Mouse (Mus musculus) spleen, postnatal 10 days (tissue): ENCODE measurements around the gene H2-T23.
"Not testable (repeated sequence)": the region's sequence is repeated elsewhere in the genome, so short reads cannot be mapped to it uniquely, and the experiment has no call there.

Experiments
- DNase-seq, 2 experiments: peaks; one replicate each; pipeline ENCODE4 v3.0.0; 2021 to 2022; ENCODE audit warnings: low spot score in 2 of 2

The H2-T23 gene

DNA sequence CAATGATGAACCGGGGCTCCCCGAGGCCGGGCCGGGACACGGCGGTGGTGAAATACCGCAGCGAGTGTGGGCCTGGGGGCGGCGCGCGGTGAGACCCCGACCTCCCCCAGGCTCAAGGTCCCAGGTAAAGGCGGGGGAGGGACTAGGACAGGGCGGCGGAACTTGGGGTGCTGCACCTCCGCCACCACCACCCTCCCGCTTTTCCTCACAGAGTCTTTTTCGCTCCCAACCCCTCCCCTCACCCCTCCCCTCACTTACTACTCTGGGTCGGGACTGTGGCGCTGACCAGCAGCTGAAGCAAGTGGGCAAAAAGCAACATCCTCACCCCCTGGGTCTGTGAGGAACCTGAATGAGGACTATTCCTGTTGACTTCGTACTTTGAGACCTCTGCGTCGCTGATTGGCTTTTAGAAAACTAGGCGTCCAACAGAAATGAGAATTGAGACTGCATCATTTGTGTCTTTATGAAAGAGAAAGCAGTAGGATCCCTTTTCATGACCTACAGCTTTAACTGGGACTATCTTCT lies at the start of gene H2-T23:
H2-T23 (minus strand) TSS at position 505 of the 525 bp plus-strand sequence.
- DNase-seq: peak in 1 of 2 experiments; percentile 76

DNA sequence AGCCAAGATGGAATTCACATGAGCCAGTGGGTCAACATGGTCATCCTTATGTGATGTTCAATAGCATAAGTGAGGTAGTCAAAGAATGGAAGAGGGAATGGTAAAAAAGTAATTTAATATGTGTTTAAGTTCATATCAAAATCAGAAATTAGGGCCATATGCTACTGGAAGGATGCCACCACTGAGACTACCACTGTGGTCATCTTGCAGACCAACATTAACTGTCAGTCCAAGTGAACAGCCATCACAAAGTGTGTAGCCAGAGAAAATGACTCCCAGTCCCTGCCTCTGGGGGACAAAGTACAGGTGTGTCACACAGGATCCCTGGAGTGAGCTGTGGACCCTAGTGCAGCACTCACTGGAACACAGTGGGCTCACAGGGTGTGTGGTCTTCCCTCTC lies 49.2 kb upstream of the H2-T23 start:
- DNase-seq: not testable (repeated sequence)

DNA sequence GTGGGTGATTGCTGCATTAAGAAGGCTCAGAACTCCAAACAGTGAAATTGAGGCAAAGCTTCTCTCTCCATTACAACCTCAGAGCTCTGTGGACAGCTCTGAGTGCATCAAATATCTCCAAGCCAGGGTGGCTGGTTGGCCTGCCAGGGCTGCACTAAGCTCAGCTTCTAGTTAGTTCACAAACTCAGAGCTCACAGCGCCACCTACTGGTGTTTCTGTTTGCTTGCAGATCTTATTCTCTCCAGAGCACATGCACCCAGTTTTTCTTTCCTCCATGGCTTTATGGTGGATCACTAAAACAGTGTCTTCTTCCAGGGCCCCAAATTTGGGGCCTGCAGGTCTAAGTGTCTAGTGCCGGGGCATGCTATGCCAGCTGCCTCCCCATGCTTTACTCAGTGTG lies 28.2 kb upstream of the H2-T23 start:
- peak; percentile 79 to 93 for DNase-seq

DNA sequence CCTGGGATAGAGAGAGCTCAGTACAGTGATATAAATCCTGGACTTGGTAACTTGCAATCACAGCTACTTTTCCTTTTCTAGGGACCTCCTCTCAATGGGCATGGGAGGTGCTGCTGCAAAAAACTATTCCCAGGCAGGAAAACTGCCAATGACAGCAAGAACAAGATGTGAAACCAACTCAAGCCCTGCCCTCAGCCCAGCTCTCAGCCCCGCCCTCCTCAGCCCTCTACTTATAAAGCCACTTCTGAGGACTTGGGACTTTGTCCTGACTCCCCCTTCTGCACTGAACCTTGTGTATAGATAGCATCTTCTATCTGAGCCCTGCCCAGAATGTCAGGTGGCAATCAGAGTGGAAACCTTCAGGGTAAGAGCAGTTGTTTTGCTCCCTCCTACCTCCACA lies 25.7 kb upstream of the H2-T23 start, which contains the start of gene Gm11127:
Gm11127 (minus strand) TSS at position 10 of the 400 bp plus-strand sequence.
- not testable (repeated sequence) for DNase-seq

DNA sequence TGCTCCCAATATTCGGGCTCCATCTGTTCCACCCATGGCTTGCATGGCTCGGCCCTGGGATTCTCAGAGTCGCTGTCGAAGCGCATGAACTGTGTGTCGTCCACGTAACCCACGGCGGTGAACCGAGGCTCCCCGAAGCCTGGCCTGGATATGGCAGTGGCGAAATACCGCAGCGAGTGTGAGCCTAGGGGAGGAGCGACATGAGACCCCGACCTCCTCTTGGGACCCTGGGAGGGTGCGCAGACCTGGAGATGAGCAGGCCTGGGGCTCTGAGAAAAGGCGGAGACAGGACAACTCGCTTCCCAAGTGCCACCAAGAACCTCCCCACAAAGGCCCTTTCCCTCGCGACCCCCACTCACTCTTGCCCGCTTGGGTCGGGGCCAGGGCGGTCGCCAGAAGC lies 25.3 kb upstream of the H2-T23 start:
- not testable (repeated sequence) for DNase-seq

DNA sequence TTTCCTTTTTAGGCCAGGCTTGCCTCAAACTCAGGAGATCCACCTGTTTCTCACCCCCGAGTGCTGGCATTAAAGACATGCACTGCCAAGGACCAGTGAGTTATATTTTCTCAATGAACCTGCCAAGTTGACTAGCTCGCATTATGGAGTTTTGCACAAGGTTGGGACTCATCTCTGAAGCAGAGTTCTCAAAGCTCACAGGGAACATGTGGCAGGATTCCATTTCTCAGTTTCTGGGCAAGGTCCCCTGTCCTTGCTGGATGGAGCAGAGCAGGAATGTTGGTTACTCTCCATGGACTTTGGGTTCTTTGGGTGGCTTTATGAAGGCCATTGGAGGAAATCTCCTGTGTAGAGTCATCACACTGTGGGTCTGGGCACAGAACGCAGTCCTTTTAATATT lies 10.6 kb upstream of the H2-T23 start:
- DNase-seq: no peak

DNA sequence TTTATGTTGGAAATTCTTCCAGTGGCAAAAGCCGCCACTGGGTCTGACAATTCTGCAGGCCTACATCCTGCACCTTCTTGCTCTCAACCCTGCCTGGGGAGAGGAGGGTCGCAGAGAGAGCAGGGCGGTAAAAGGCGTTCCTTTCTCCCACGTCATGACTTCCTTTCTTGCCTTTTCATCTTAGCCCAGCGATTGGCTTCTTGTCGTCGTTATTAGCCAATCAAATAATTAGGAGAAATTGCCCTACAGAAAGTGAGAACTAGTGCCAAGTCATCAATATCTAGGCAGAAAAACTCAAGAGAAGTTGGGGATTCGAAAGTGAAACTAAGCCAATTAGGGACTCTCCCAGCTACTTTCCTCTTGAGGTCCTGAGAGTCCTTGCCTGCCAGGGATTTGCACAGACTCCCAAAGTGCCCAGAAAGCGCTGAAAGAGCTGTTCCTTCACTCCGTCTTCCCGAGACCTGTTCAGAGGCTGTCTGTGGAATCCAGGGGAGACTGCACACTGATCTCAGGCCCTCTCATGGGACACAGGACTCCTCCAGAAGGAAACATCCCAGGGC lies 10.0 kb upstream of the H2-T23 start, which contains the start of the genes H2-T22 and Gm6034:
H2-T22 (minus strand) TSS at position 138 of the 560 bp plus-strand sequence.
Gm6034 (plus strand) TSS at position 352 of the 560 bp plus-strand sequence.
- peak; percentile 60 to 71 for DNase-seq

DNA sequence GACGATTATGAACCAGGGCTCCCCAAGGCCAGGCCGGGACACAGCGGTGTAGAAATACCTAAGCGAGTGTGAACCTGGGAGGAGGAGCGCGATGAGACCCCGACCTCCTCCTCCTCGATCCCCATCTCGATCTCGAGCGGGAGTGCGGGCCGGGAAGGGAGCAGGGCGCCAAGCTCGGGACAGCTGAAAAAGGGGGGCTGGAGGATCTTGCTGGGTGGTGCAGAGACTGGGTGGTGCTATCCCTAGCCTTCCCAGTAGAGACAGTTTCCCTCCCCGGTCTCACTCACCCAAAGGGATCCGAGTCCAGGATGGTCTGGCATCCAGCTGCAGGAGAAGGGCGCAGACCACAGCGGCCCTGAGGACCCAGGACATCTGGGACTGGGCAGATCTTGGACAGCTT lies 9.4 kb upstream of the H2-T23 start:
- DNase-seq: peak in 1 of 2 experiments; percentile 33

DNA sequence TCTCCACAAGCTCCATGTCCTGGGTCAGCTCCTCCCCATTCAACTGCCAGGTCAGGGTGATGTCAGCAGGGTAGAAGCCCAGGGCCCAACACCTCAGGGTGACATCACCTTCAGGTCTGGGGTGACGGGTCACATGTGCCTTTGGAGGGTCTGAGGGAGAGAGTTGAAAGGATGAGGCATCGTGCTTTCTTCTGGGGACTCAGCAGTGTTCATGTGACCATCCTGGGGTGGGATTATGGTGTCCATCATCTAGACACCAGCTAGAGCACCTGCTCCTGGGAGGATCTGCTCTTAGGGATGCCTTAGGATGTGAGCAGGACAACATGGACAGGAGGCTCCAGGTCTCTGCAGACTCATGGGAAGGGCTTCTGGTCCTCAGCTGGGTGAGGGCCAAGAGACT lies 7.9 kb upstream of the H2-T23 start:
- DNase-seq: not testable (repeated sequence)

DNA sequence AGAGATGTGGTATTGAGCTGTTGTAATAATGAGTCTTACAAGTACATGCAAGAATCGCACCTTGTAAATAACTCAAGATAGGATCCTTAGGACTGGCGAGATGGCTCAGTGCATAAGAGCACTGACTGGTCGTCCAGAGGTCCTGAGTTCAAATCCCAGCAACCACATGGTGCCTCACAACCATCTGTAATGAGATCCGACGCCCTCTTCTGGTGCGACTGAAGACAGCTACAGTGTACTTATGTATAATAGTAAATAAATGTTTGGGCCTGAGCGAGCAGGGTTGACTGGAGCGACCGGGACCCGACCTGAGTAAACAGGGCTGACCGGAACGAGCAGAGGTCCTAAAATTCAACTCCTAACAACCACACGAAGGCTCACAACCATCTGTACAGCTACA lies 3.5 kb upstream of the H2-T23 start:
- not testable (repeated sequence) for DNase-seq

DNA sequence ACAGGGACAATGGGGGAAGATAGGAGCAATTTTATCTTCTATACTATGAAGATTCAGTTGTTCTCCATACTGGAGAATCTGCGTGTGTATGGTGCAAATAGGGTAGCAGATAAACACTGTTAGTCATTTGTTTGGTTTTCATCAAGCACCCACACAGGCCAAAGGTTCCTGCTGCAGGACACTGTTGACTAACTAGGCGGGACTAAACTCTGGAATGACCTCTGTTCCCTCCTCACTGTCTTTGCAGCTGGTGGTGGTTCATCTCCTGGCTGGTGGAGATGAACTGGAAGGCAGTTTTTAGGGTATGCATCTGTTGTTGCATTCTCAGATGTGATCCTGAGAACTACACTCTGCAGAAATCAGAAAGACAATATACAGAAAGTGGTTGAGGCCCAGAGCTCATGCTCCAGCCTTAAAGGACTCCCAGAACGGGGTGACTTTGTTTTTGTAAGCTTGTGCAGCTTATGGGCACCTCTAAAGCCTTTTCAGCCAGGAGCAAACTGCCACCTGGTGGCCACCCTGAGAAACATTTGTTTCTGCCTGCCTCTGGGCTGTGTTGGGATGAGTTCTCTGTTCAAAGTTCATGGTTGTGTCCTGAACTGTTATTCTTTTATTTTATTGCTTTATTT lies 2.5 kb upstream of the H2-T23 start:
- DNase-seq: peak; percentile 63 to 84

DNA sequence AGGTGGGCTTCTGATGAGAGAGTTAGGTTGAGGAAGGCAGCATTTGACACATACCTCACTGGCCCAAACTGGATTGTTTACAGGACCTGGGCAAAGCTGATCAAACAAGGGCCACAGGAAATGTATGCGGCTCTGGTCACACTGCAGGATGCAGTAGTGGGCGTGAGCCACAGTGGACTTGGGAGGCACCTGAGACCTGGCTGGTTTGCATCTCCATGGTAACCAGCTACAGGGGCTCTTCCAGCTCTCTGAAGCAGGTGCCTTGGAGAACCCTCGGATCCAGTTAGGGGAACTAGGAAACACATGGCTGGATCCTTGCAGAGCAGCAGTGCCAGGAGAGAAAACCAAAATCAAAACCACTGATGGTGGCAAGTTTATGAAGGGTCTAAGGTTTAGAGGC lies 1.9 kb upstream of the H2-T23 start:
- DNase-seq: not testable (repeated sequence)

DNA sequence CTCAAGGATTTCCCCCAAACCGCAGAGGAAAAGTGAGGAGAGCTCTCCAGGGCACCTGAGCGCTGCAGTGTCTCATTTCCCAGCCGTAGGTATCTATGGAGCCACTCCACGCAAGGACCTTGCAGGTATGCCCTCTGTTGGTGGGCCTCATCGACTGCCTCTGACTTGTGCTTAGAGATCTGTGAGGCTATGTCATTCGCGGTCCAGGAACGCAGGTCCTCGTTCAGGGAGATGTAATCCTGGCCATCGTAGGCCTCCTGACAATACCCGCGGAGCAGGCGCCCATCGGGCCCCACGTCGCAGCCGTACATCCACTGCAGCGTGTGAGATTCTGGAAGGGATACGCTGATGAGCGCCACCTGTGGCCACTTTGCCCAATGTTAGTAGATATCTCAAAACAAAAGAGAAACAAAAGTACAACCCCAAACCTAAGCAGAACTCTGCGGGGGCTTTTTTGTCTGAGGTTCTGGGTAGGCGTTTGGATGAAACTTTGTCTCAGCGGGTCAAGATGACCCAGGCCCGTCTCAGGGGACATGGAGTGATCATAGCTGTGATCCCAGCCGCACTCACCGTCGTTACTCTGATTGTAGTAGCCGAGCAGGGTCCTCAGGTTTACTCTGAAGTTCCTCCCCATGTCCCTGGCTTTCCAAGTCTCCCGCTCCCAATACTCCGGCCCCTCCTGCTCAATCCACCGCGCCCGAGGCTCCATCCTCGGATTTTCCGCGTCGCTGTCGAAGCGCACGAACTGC lies 898 bp downstream of the H2-T23 start:
- peak; percentile 74 to 80 for DNase-seq

DNA sequence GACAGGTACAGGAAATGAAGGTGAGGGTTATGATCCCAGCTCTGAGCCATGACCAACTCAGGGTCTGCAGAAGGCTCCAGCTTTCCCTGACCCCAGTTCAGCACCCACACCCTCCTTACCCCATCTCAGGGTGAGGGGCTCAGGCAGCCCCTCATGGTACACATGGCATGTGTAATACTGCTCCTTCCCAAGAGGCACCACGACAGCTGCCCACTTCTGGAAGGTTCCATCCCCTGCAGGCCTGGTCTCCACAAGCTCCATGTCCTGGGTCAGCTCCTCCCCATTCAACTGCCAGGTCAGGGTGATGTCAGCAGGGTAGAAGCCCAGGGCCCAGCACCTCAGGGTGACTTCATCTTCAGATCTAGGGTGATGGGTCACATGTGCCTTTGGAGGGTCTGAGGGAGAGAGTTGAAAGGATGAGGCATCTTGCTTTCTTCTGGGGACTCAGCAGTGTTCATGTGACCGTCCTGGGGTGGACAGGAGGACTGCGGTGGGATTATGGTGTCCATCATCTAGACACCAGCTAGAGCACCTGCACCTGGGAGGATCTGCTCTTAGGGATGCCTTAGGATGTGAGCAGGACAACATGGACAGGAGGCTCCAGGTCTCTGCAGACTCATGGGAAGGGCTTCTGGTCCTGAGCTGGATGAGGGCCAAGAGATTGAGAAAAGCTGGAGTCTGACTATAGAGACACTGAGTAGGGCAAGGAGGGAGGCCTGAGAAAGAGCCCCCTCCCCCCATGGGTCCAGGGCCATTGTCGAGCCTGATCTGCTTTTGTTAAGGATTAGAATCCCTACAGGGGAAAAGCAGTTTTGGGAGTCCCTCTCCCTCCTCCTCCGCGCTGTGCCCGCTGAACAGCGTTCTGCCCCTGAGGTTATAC lies 1.7 kb downstream of the H2-T23 start:
- not testable (repeated sequence) for DNase-seq

DNA sequence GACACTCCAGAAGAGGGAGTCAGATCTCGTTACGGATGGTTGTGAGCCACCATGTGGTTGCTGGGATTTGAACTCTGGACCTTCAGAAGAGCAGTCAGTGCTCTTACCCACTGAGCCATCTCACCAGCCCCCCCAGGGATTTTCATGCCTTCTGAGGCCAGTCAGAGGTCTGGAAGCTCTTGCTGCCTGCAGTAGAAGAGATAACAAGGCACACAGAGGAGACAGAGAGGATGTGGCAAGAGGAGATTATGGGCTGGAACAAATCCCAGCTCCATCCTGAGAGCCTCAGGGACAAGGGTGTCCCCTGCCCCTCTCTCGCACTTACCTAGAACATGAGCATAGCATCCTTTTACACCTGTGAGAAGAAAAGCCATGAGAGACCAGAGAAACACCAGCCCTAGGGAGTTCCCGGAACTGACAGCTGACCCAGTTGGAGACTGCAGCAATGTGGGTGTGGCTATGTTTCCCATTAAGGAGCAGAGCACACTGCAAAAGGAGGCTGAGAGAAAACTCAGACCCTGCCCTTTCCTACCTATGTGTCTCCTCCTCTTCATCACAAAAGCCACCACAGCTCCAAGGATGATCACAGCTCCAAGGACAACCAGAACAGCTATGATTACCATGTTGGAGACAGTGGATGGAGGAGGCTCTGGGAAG lies 2.5 kb downstream of the H2-T23 start:
- peak; percentile 45 to 55 for DNase-seq

DNA sequence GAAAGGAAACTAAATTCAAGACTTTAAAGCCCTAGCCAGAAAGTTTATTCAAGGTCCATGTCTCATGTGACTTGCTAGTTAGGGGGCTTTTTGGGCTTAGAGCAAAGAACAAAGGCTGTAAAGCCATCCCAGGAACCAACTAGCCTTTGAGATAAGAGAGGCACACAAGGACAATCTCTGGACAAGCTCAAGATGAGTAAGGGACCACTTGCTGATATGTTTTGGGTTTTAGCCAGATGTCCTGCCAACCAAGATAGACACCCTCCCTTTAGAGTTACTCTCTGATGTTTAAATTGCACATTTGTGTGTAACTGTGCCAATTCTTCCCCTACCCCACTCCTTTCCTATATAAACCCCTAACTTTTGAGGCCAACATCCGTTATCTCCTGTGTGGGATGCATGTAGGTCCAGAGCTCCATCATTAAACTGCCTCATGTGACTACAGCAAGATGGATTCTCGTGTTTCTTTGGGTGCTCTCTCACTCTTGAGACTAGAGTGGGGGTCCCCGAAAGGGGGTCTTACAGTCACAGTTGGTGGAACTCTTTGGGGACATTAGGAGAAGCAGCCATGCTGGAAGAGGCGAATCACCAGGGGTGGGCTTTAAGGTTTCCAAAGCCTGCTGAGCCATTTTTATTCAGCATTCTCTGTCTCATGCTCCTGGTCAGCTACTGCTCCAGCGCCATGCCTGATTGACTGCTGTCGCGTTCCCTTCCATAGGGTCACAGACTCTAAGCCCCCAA lies 3.6 kb downstream of the H2-T23 start:
- DNase-seq: no peak

DNA sequence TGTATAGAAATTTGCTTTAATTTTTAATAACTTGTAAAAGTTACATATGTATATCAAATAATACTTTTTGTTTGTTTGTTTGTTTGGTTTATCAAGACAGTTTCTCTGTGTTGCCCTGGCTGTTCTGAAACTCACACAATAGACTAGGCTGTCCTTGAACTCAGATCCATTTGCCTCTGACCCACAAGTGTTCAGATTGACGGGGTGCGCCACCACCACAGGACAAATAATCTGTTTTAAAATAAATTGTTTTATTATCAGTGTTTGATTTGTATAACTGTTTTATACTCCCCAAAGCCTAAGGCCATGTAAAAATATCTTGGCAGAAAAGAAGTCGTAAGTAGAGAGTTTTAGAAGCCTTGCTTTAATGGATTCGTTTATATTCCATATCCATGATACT lies 5.0 kb downstream of the H2-T23 start:
- DNase-seq: no peak

DNA sequence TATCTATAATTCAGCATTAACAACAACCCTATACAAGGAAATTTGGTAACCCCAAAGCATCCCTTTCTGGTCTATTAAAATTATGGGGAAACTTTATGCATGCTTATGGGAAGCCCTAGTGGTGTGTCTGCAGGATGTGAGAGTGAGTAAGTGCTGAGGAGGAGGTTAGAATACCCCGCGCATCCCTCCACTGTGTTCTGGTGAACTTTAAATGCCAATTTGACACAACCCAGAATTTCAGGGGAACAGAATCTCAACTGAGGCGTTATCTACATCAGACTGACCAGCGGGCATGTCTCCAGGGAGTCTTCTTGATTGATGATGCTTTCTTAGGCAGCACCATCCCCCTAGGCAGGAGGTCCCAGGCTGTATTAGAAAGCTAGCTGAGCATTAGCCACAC lies 6.8 kb downstream of the H2-T23 start:
- no peak for DNase-seq

DNA sequence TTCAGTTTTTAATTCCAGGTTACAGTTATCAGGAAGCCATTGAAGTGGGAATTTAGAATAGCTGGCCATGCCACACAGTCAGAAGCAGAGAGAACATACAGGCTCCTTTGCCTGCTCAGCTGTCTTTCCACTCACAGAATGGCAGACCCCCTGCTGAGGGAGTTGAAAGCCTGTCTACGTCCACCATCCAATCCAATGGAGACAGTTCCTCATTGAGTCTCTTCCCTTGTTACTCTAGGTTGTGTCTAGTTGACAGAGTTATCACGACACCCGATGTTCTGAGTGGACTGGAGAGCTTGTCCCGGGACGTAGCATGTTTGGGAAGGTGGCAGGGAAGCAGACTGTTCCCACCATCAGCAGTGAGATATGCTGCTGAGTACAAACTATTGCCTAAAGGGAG lies 7.5 kb downstream of the H2-T23 start:
- no peak for DNase-seq
